Mouse (Mus musculus): ENCODE measurements at regions not wholly inside any gene's neighbourhood (a gene's known extent, or its start where the extent isn't known, plus 50 kb on each side); places are given as distances from the start of the nearest gene placed in this dataset.

- TF ChIP-seq POLR2A (IDR thresholded peaks at IDR 0.05; ENCODE audit: low read depth, low read length) = no peak
- TF ChIP-seq CTCF (IDR thresholded peaks at IDR 0.05; ENCODE audit: borderline replicate concordance, insufficient read depth, low read length) = no peak
These were observed 337.1 kb downstream of the Pros1 start for GRCm38 (mm10) chr16:63191181-63191580.
